Mouse (Mus musculus) ES-Bruce4 (cell line): ENCODE measurements around the gene Baiap2l2.

Source experiments
- CTCF ChIP-seq: IDR thresholded peaks from one replicate; pipeline ENCODE4 v1.8.1; 2011; ENCODE audit warnings: low read depth, low read length
- EP300 ChIP-seq: IDR thresholded peaks from 2 replicates; pipeline ENCODE4 v1.6.1; 2011; ENCODE audit warnings: low read depth, low read length; ENCODE audit not compliant: insufficient read depth
- POLR2A ChIP-seq: IDR thresholded peaks from one replicate; pipeline ENCODE4 v1.8.1; 2011; ENCODE audit warnings: low read length; ENCODE audit not compliant: insufficient read depth

DNA sequence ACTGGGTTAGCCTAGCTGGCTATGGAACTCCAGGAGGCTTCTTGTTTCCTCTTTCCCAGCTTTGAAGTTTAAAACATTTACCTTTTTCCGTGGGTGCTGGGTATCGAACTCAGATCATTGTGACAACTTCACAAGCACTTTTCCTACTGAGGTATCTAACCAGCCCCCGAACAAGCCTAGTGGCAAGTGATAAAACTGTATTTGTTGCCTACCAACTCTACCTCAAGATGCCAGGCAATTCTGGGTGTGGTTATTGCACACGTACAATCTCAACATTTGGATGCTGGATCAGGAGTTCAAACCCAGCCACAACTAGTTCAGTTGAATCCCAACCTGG lies 43.6 kb upstream of the Baiap2l2 start:
- TF ChIP-seq POLR2A (no peak), CTCF (no peak), EP300 (no peak)
